Mouse (Mus musculus) skeletal muscle tissue, adult 2 months (tissue): ENCODE results near the gene Gja3.
A peak's percentile ranks its signal among the peaks of the same experiment; 100 is the strongest.
"Not testable (repeated sequence)": the region's sequence is repeated elsewhere in the genome, so short reads cannot be mapped to it uniquely, and the experiment has no call there.

ENCODE experiments used
- DNase-seq: peaks from one replicate; pipeline ENCODE4 v3.0.0-alpha.2; 2012; ENCODE audit warnings: low read depth, low spot score

Gene Gja3

DNA sequence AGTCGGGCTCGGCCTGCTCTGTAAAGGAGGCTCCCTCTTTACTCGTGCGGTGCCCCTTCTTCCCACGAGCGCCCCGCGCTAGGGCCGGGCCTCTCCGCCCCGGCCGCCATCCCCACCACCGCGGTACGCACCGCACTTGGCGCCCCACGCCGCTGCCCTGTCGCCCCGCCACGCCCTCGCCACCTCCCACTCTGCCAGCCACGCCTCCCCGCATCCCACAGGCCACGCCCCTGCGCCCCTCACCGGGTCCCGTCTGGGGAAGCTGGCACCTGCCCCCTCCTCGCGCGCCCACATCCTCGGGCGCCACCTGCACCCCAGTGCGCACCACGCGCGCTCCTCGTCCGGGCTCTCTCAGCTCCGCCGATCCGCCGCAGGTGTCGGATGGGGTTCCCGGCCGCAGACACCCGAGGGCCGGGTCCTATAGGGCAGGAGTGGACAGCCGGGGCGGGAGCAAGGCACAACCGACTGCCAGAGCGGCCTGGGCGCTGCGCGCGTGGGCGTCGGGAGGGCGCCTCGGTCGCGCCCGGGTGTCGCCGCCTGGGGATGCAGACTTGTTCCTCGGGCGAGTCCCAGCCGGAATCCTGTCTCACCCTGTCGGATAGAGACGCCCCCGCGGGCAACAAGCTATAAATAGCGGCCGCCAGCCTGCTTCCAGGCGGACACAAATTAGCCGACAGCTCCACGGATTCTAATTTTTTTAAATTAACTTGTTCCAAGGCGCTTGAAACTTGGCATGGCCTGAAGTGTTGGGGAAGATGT is at the start of gene Gja3:
Gene Gja3 (minus strand): TSS at position 538 of the 759 bp plus-strand sequence.
- no peak for DNase-seq

DNA sequence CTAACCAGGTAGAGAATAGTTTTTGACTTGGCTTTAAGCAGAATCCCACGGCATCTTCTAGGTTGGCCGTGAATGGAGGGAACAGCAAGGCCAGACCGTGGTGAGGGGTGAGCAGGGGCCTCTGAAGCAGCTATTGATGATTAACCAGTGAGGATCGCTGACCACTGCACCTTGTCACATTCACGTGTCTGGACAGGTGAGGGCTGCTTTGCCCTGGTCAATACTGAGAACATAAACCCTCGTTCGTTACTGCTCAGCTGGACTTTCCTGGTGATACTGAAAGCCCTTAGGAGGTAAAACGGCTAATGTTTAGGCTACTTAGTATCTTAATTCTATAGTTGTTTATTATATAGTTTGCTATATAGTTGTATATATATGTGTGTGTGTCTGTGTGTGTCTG is 49.2 kb upstream of the Gja3 start:
- DNase-seq, result no peak

DNA sequence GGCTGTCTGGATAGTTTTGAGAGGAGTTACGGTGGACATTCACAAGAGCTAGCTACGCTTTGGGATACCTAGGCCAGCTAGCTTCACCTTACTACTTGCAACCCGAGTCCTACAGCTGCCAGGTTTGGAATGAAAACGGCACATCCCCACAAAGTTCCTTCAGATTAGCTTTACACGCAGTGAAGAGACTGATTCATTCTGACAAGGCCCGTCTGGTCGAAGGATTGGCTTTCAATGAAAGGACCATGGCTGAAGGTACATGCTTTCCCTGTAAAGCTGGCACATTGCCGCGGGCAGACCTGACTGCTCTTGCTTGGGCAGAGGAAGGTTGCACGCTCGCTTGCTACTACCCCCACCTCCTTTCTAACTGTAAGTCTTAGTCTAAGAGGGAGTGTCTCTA is 47.8 kb upstream of the Gja3 start:
- no peak for DNase-seq

DNA sequence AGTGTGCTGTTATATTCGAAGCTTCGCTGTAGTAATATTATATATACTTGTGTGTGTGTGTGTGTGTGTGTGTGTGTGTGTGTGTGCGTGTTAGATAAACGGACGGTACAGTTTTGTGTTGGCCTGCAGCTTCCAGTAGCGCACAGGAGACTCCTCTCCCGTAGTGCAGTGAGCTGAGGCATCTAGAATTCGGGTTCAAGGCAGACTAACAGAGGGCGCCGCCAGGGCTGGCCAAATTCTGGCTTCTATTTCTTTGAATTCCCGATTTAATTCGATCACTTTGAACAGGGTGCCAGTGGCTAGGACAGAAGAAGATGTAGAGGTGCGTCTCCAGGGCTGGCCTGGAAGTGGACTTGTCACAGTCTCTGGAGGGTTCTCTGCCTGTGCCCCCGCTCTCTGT is 47.2 kb upstream of the Gja3 start:
- DNase-seq, result no peak

DNA sequence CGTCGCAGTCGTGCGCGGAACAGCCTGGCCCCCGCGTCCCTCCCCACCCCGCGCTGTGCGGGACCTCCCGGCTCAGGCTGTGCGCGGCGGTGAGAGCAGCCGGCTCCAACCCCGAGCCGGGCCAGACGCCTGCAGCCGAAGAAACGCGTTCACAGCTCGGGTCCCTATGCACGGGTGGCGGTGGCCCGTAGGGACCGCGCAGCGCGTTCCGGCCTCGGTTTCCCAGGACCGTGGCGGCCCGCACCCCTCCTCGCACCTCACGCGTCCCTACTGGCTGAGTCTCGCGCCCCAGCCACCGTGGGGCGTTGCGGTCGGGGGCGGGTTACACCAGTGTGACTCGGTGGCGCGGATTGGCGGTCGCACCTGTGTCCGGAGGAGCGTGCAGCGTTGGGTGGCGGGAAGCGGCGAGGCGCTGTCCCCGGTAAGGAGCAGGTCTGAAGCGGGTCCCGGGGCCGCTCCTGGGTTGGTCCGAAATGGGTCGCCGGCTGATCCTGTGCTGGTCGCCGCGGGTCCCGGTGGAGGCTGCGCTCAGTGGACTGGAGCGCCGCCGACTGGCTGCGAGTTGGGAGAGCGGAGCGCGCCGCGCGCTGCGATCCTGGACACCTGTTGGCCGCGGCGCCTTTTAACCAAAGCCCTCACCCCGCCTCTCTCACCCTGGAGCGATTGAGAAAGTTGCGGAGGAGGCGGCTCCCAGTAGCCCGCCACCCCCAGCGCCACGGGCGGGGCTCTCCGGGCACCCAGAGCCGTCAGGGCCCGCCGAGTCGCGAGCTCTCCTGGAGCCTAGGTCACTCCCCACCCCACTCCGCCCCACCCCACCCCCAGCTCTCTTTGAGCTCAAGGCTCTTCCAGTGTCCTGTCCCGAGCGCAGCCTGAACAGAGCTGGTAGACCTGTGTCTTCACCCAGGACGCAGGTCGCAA is 46.5 kb upstream of the Gja3 start, which contains the start of gene Gjb2:
Gene Gjb2 (minus strand): TSS at position 597 of the 918 bp plus-strand sequence.
- DNase-seq, result no peak

DNA sequence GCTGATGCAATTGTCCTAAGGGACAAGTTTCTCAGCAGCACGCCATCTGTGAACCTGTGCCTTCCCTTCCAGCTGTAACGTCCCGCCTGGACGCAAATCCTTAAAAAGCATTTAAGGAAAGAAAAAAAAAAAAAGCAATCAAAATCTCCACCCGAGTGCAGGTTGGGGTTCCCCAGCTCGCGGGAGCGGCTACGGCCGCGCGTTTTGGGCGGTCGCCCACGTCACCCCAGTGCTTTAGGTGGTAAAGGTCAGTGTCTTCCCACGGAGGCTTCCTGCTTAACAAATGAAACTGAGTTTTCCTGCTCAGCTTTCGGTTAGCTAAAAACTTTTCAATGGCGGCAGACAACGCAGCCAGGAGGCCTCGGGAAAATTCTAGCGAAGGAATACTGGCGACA is 45.8 kb upstream of the Gja3 start:
- DNase-seq, result no peak

DNA sequence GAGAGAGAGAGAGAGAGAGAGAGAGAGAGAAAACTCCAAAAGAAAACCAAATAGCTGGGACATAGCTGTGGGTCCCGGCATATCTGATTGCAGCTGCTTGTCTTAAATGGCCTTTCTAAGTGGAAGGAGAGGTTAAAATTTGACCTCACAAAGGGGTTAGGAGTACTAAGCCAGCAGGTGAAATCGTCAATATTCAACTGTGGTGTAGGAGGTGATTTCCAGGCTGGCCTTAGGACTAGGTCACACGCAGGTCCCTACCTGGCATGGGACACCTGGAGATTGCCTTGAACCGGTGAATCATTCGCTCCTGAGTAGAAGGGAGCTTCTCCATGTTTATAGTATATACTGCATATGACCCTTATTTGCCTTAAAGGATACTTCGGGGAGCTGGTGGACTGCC is 45.2 kb upstream of the Gja3 start:
- no peak for DNase-seq

DNA sequence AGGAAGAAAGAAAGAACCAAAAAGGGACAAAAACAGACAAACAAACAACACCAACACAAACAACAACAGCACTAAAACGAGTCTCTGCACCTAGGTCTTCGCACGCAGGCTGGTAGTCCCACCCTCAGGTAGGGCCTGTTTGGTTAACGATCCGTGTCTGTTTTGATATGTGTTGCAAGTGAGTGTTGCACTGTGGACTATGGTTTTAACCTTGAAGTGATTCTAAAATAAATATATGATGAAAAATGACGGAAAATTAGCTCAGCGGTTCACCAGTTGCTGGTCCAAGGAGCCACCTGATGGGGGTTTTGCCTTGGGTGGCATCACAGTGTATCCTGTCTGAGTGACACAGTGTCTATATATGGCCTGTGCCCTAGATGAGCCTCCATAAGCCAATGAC is 43.7 kb upstream of the Gja3 start:
- DNase-seq, result no peak

DNA sequence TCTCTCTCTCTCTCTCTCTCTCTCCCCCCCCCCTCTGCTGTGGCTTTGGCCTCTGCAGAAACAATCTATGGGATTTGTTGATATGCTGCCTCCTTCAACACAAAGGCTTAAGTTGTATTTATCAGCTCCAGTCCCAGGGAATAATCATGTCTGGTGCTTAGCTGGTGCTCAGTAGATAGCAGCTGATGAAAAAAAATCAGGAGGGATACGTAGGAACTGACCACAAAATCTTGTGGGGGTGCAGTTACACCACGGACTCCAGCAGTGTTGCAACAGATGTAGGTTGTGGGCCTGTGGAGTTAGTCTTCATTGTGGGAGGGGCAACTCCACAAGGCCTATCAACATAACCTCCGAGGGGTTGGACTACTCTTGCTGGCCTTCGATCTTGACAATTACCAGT is 38.0 kb upstream of the Gja3 start:
- no peak for DNase-seq

DNA sequence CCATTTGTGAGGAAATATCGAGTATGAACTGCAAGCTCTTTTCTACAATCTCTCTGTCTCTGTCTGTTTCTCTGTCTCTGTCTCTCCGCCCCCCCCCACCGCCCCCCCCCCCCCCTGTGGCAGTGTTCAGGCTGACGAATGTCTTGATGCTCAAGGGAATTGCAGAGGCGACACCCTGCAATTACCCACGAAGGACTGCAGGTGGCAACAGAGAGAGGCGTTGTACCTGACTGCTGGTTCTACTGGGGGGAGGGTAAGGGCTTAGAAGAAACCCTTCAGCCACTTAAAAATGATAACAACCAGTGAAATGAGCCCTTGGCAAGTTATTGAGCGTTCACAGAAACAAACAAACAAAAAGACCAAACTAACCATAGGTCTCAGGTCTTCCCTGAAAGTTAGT is 35.1 kb upstream of the Gja3 start:
- peak; percentile 21 for DNase-seq

DNA sequence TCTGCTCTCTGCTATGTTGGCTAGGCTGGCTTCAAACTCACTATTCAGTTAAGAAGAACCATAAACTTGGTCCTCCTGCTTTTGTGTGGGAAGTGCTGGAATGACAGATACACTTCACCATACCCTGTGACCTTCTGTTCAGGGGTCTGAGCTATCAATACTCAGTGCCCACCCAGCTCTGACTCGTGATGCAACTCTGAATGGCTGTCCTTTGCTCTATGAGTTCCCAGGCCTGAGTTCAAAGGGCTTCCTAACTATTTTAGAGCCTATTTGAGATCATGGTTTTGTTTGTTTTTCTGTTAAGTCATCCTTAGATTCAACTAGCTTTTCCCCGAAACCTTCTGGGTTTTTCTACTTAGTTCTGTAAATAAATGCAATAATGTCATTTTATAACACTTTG is 32.1 kb upstream of the Gja3 start:
- DNase-seq, result no peak

DNA sequence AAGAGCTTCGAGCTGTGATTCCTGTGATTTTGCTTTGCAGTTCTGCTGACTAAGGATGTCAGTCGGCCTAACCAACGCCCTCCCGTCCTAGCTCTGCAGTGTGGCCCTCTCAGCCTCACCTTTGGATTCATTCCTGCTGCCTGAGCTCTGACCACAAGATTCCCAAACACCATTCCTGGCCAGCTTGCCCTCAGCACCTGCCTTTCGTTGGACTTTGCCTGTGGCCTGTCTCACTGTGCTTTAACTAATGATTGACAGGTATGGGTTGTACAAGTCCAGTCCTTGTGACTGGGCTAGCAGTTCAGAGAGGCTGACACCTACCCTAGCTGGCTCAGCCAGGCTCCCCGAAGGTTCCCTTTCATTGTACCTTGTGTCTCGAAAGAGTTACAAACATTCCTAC is 31.2 kb upstream of the Gja3 start:
- no peak for DNase-seq

DNA sequence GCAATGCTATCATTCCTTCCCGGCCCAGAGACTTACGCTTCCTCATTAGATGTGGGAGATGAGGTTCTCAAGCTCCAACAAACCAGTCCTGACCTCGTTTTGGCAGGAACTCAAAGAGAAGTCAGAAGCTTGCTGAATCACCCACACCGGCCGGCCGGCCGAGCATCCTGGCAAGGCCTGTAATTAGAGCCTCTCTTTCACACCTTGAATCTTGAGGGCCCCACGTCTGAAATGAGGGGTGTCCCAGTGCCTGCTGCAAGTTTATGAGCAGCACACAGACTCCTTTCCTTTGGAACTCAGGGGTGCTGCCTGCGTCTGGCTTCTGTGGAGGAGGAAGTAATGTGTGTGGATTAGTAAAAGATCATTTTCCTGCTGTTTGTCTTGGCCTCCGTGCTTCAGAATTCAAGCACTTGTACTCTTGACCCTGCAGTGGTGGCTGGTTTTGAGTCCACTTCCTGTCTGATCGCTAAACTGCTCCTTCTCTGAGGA is 26.3 kb upstream of the Gja3 start:
- DNase-seq, result no peak

DNA sequence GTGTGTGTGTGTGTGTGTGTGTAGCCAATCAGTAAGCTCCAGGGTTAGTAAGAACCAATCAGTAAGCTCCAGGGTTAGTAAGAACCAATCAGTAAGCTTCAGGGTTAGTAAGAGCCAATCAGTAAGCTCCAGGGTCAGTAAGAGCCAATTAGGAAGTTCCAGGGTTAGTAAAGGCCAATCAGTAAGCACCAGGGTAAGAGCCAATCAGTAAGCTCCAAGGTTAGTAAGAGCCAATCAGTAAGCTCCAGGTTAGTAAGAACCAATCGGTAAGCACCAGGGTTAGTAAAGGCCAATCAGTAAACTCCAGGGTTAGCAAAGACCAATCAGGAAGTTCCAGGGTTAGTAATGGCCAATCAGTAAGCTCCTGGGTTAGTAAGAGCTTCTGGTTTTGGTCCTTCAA is 25.0 kb upstream of the Gja3 start:
- DNase-seq, result no peak

DNA sequence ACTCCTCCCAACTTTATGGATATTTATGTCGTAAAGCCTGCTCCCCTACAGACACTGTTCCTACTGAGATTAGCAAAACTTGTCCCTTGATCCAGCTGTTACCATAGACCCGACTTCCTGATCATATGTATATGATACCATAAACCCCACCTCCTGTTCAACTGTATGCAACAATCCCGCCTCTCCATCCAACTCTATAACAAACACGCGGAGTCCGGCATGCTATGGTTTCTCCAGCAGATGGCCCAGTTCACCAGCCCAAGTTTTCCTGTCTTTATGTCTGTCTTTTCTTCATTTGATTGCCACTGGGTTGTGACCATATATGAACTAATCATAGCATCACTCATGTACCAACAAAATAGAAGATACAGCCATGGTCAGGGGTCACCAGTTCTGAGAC is 17.6 kb upstream of the Gja3 start:
- no peak for DNase-seq

DNA sequence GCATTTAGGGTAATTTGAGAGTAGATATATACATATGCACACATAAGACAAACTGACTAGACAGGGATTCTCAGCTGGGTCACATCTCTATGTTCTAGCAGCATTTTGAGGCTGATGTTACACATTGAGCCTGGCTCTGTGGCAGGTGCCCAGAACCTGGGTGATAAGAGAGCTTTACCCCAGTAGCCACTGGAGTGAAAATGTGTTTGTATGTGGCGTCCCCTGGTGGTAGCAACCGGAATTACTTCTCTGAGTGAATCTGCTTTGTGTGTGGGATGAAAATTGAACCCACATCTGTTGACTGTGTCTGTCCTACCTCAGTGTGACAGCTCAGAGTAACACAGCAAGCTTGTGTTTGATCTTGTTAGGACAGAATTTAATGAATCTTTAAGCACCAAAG is 12.0 kb upstream of the Gja3 start:
- DNase-seq, result not testable (repeated sequence)

DNA sequence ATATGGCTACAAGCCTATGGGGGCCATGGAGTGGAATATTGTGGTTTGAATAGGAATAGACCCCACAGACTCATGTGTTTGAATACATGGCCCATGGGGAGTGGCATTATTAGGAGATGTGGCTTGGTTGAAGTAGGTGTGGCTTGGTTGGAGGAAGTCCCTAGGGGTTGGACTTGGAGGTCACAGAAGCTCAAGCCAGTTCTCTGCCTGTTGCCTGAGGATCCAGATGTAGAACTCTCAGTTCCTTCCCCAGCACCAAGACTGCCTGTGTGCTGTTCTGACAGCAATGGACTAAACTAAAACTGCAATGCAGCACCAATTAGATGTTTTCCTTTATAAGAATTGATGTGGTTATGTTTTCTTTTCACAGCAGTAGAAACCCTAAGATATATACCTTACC is 8.2 kb upstream of the Gja3 start:
- DNase-seq, result no peak

DNA sequence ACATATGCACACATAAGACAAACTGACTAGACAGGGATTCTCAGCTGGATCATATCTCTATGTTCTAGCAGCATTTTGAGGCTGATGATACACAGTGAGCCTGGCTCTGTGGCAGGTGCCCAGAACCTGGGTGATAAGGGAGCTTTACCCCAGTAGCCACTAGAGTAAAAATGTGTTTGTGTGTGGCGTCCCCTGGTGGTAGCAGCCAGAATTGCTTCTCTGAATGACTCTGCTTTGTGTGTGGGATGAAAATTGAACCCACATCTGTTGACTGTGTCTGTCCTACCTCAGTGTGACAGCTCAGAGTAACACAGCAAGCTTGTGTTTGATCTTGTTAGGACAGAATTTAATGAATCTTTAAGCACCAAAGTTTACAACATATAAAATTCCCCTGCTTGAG is 2.2 kb upstream of the Gja3 start:
- peak; percentile 24 for DNase-seq

DNA sequence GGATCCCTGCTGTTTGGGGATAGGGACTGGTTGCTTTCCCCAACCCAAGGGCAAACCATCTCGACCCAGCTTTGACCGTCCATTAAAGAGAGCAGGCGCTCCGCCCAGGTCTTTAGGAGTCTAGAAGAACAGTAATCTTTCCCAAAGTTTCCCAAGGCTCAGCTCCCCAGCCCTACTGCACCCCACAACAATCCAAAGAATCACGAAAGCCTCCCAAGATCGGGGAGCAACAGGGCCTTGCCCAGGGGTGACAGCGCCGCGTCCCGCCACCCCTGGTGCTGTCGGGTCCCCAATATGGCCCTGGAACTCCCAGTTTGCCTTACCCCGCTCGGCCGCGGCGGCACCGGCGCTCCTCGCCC is 717 bp downstream of the Gja3 start:
- no peak for DNase-seq

DNA sequence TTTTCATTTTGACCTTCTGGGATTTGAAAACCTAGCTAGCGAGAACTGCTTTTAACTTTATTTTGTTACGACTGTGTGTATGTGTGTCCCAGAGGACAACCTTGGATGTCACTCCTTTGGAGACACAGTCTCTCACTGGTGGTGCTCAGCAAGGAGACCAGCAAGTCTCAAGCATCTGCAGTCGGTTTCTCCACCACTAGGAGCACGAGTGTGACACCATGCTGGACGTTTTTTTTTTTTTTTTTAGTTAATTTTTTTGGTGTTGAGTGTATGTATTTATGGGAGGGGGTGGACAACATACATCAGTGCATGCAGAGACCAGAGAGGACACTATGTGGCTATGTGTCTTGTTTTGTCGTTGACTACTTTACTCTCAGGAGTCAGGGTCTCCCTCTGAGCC is 5.2 kb downstream of the Gja3 start:
- no peak for DNase-seq

DNA sequence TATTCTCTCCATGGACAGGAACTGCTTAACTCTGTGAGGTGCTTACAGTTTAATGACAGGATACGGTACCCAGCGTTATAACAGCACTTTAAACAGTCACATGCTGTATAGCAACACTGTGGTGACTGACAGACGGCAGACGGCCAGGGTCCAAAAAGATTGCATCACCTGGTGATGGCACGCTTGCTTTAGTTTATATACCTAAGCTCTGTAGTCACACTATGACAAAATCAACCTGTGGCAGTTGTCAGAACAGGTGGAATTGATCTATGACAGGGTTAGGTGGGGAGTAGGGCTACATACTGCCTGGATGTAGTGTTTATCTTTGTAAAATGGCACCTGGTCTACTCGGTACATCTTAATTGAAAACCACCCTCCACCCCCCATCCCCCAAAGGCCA is 14.0 kb downstream of the Gja3 start:
- DNase-seq, result no peak

DNA sequence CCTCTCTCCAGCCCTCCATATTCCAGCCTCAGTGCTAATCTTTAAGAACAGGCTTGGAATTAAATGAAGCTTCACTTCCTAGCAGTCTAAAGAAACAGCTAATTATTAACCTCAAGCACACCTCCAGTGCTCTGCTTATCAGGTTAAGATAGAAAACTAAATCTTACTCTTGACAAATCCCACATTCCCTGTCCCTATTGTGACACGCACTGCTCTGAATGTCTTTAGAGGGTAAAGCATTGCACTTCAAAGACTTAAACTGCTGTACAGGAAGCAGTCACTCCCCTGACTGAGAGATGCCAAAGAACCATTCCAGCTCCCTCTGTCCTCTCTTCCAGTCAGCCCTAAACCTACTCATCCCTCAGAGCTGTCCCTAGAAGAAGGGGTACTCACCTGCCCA is 16.5 kb downstream of the Gja3 start:
- no peak for DNase-seq

DNA sequence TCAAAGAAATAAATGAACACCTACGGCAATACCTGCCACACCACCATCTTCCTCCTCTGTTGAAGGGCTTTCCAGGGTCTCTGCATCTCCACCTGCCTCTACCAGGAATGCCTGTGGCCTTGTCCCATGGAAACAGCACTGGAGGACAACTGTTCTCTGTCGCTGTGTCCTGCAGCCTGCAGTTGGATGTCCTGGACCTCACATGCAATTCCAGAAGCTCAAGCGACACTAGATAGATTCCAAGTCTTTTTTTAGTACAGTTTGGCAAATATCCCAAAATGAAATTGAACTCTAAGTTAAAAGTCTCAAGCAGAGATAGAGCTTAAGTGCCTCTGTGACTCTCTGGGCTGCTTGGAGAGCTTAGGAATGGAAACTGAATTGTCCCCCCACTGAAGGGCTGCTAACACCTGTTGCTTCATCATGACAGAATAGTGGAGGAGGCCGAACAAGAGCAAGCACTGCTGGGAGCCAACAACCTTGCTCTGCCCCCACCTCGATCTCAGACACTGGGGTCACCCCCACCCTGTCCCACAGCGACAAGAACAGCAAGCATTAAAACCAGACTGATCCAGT is 22.9 kb downstream of the Gja3 start:
- DNase-seq, result peak; percentile 10
